Mouse (Mus musculus) forebrain, embryonic 12.5 days (tissue): ENCODE measurements around the gene Fam213b. TPM values are rescaled to one million over a fixed set of nuclear protein-coding genes. Genes with fewer than 3 reads are reported as not detected.

Experiments used
- ATAC-seq: fragments of 200-750 bp; cut with Nextera tagmentation; 2 replicates; pipeline ENCODE4 v1.8.0; 2017; ENCODE audit warnings: moderate TSS enrichment; ENCODE audit not compliant: low FRiP score
- H3K27ac ChIP-seq: fragments of 300-500 bp; sonication (generic); 2 replicates; pipeline ENCODE4 v1.5.1; 2016; ENCODE audit warnings: mild to moderate bottlenecking
- H3K27me3 ChIP-seq: fragments of 300-500 bp; sonication (generic); 2 replicates; pipeline ENCODE4 v1.6.1; 2016; ENCODE audit warnings: mild to moderate bottlenecking
- H3K36me3 ChIP-seq: fragments of 300-500 bp; sonication (generic); replicated peaks from 2 replicates; pipeline ENCODE4 v1.6.1; 2016; ENCODE audit warnings: mild to moderate bottlenecking
- H3K4me1 ChIP-seq: fragments of 300-500 bp; sonication (generic); 2 replicates; pipeline ENCODE4 v1.6.1; 2016
- H3K4me2 ChIP-seq: fragments of 300-500 bp; sonication (generic); 2 replicates; pipeline ENCODE4 v1.6.1; 2016; ENCODE audit warnings: mild to moderate bottlenecking, moderate library complexity
- H3K4me3 ChIP-seq: fragments of 300-500 bp; sonication (generic); replicated peaks from 2 replicates; pipeline ENCODE4 v1.5.1; 2016; ENCODE audit warnings: mild to moderate bottlenecking
- H3K9ac ChIP-seq: fragments of 300-500 bp; sonication (generic); 2 replicates; pipeline ENCODE4 v1.6.1; 2016; ENCODE audit warnings: mild to moderate bottlenecking
- H3K9me3 ChIP-seq: fragments of 300-500 bp; sonication (generic); 2 replicates; pipeline ENCODE4 v1.6.1; 2016
- WGBS: fragments of 180-500 bp; shearing (Covaris S2); methylation state at CpG from one replicate; pipeline ENCODE4 v1.1.7; 2016; 5-methylcytosine and 5-hydroxymethylcytosine counted together
- polyA plus RNA-seq: library from polyadenylated mRNA; unstranded; fragments of >200 nt; fragmentation: Nextera tagmentation; extraction: Ambion mirVana; gene quantifications from 2 replicates; pipeline ENCODE4 v1.2.1, GENCODE M21; 2016

The Fam213b gene
- polyA plus RNA-seq, 1 experiment from 2014 or later: 29.8 TPM

GRCm38 (mm10) chr4:154895549-154895948 is 3.4 kb downstream of the Fam213b start:
- Histone ChIP-seq H3K27me3 (peaks cover 15% of the 10 kb centered on the region; the same call in 1 of the 2 replicates), H3K27ac (no peak overlapping the region), H3K4me1 (peaks cover 17% of the 10 kb centered on the region), H3K9ac (no peak overlapping the region), H3K4me2 (no peak overlapping the region), H3K36me3 (no peaks in the 10 kb centered on the region), H3K9me3 (no peaks in the 10 kb centered on the region), H3K4me3 (no peak overlapping the region)
- ATAC-seq: no peak
- WGBS: 79% methylated on average over 5 of the region's 5 CpGs

GRCm38 (mm10) chr4:154890887-154891286 is 8.0 kb downstream of the Fam213b start:
- WGBS: 94% methylated on average over 14 of the region's 14 CpGs
- Histone ChIP-seq H3K4me2 (no peak overlapping the region), H3K4me3 (no peak overlapping the region), H3K4me1 (peaks cover 6% of the 10 kb centered on the region; the same call in 1 of the 2 replicates), H3K27ac (no peak overlapping the region), H3K9ac (no peak overlapping the region), H3K36me3 (no peaks in the 10 kb centered on the region), H3K9me3 (no peaks in the 10 kb centered on the region), H3K27me3 (peaks cover 14% of the 10 kb centered on the region; the same call in 1 of the 2 replicates)
- no peak for ATAC-seq

GRCm38 (mm10) chr4:154887593-154888250 is 11.2 kb downstream of the Fam213b start:
- H3K4me1 ChIP-seq: peaks cover 6% of the 10 kb centered on the region; the same call in 1 of the 2 replicates
- H3K4me2 ChIP-seq: no peak overlapping the region
- H3K9me3 ChIP-seq: no peaks in the 10 kb centered on the region
- ATAC-seq: no peak
- no peak overlapping the region for H3K27ac ChIP-seq
- H3K36me3 ChIP-seq: no peaks in the 10 kb centered on the region
- peaks cover 17% of the 10 kb centered on the region; the same call in 1 of the 2 replicates for H3K27me3 ChIP-seq
- no peak overlapping the region for H3K4me3 ChIP-seq
- WGBS: 82% methylated on average over 15 of the region's 15 CpGs
- H3K9ac ChIP-seq: no peak overlapping the region

- Histone ChIP-seq H3K4me3 (no peak overlapping the region), H3K9ac (no peak overlapping the region), H3K9me3 (no peaks in the 10 kb centered on the region), H3K4me1 (peaks cover 6% of the 10 kb centered on the region; the same call in 1 of the 2 replicates), H3K36me3 (no peaks in the 10 kb centered on the region), H3K4me2 (no peak overlapping the region), H3K27ac (0 out of 2 replicates have a peak overlapping the region, but pooled peaks have one; percentile 5), H3K27me3 (0 out of 2 replicates have a peak, but pooled peaks cover 12% of the 10 kb centered on the region)
- no peak for ATAC-seq
- WGBS: 80% methylated on average over 13 of the region's 13 CpGs
Observed at GRCm38 (mm10) chr4:154886876-154887592, 11.9 kb downstream of the Fam213b start.

- H3K4me1 ChIP-seq: peaks cover 6% of the 10 kb centered on the region; the same call in 1 of the 2 replicates
- WGBS: 82% methylated on average over 11 of the region's 11 CpGs
- no peaks in the 10 kb centered on the region for H3K36me3 ChIP-seq
- H3K9ac ChIP-seq: no peak overlapping the region
- H3K4me3 ChIP-seq: no peak overlapping the region
- no peak for ATAC-seq
- H3K9me3 ChIP-seq: no peaks in the 10 kb centered on the region
- peaks cover 19% of the 10 kb centered on the region for H3K27me3 ChIP-seq
- H3K4me2 ChIP-seq: no peak overlapping the region
- no peak overlapping the region for H3K27ac ChIP-seq
Observed at GRCm38 (mm10) chr4:154885416-154885815, 13.5 kb downstream of the Fam213b start.

- no peak overlapping the region for H3K4me2 ChIP-seq
- no peaks in the 10 kb centered on the region for H3K36me3 ChIP-seq
- no peak overlapping the region for H3K27ac ChIP-seq
- H3K9me3 ChIP-seq: no peaks in the 10 kb centered on the region
- no peak overlapping the region for H3K9ac ChIP-seq
- no peak for ATAC-seq
- 30% methylated on average over 14 of the region's 14 CpGs for WGBS
- peaks cover 19% of the 10 kb centered on the region for H3K4me1 ChIP-seq
- H3K27me3 ChIP-seq: peaks cover 16% of the 10 kb centered on the region
- H3K4me3 ChIP-seq: no peak overlapping the region
Observed at GRCm38 (mm10) chr4:154882014-154882659, 16.8 kb downstream of the Fam213b start.

- Histone ChIP-seq H3K4me2 (no peak overlapping the region), H3K36me3 (no peaks in the 10 kb centered on the region), H3K4me3 (no peak overlapping the region), H3K9me3 (no peaks in the 10 kb centered on the region), H3K9ac (no peak overlapping the region), H3K27me3 (peaks cover 21% of the 10 kb centered on the region), H3K27ac (no peak overlapping the region), H3K4me1 (peaks cover 19% of the 10 kb centered on the region)
- WGBS: 84% methylated on average over 6 of the region's 6 CpGs
- ATAC-seq: no peak
Observed at GRCm38 (mm10) chr4:154880730-154881129, 18.2 kb downstream of the Fam213b start.

GRCm38 (mm10) chr4:154877864-154878548 is 20.9 kb downstream of the Fam213b start:
- Histone ChIP-seq H3K4me2 (peak overlapping the region; percentile 57), H3K9ac (0 out of 2 replicates have a peak overlapping the region, but pooled peaks have one; percentile 36), H3K36me3 (no peaks in the 10 kb centered on the region), H3K9me3 (no peaks in the 10 kb centered on the region), H3K4me1 (peaks cover 19% of the 10 kb centered on the region), H3K27ac (peak overlapping the region; percentile 47; the same call in 1 of the 2 replicates), H3K27me3 (peaks cover 25% of the 10 kb centered on the region), H3K4me3 (peak overlapping the region; percentile 35)
- WGBS: 12% methylated on average over 17 of the region's 18 CpGs
- peak; percentile 97 for ATAC-seq

GRCm38 (mm10) chr4:154873186-154873585 is 25.7 kb downstream of the Fam213b start:
- WGBS: 81% methylated on average over 6 of the region's 6 CpGs
- H3K4me1 ChIP-seq: peaks cover 22% of the 10 kb centered on the region
- no peak overlapping the region for H3K4me3 ChIP-seq
- no peaks in the 10 kb centered on the region for H3K9me3 ChIP-seq
- H3K27me3 ChIP-seq: peaks cover 48% of the 10 kb centered on the region
- no peaks in the 10 kb centered on the region for H3K36me3 ChIP-seq
- ATAC-seq: no peak
- H3K4me2 ChIP-seq: no peak overlapping the region
- no peak overlapping the region for H3K9ac ChIP-seq
- no peak overlapping the region for H3K27ac ChIP-seq

- peak overlapping the region; percentile 40 for H3K4me2 ChIP-seq
- 2% methylated on average over 13 of the region's 13 CpGs for WGBS
- H3K27ac ChIP-seq: no peak overlapping the region
- 0 out of 2 replicates have a peak overlapping the region, but pooled peaks have one; percentile 21 for H3K9ac ChIP-seq
- peaks cover 16% of the 10 kb centered on the region for H3K4me1 ChIP-seq
- H3K36me3 ChIP-seq: no peaks in the 10 kb centered on the region
- peaks cover 62% of the 10 kb centered on the region for H3K27me3 ChIP-seq
- 0 out of 2 replicates have a peak, but pooled peaks have one; percentile 30 for ATAC-seq
- peak overlapping the region; percentile 20 for H3K4me3 ChIP-seq
- no peaks in the 10 kb centered on the region for H3K9me3 ChIP-seq
Observed at GRCm38 (mm10) chr4:154871757-154872251, 27.1 kb downstream of the Fam213b start.

- 73% methylated on average over 4 of the region's 4 CpGs for WGBS
- H3K4me2 ChIP-seq: no peak overlapping the region
Observed at GRCm38 (mm10) chr4:154870721-154871120, 28.2 kb downstream of the Fam213b start.

More at GRCm38 (mm10) chr4:154870721-154871120, 28.2 kb downstream of the Fam213b start:
- ATAC-seq: no peak
- Histone ChIP-seq H3K9ac (no peak overlapping the region), H3K9me3 (no peaks in the 10 kb centered on the region), H3K4me1 (peaks cover 12% of the 10 kb centered on the region), H3K27me3 (peaks cover 66% of the 10 kb centered on the region), H3K4me3 (no peak overlapping the region), H3K36me3 (no peaks in the 10 kb centered on the region), H3K27ac (no peak overlapping the region)
